Mouse (Mus musculus): ENCODE measurements around the gene Mboat2. TPM values are rescaled to one million over a fixed set of nuclear protein-coding genes. Genes with fewer than 3 reads are reported as not detected.

Gene Mboat2
- total RNA-seq, 2 experiments from 2014 or later: 7.1 to 8.4 TPM

- no peak for DNase-seq
Measured at GRCm38 (mm10) chr12:25011733-25012367, 181.2 kb downstream of the Mboat2 start.

GRCm38 (mm10) chr12:25012555-25013540 lies 182.2 kb downstream of the Mboat2 start:
- no peak for DNase-seq

Other genes with a start within 250 kb of the Mboat2 start
- 10 to 100 TPM in 1 of 2 experiments, 1 to 10 TPM in 1; 9.5 to 11.4 TPM for gene Klf11, start 179.6 kb upstream of the Mboat2 start, total RNA-seq (2021)
- 1 to 10 TPM; 7.4 to 8.3 TPM for gene Cys1, start 149.1 kb upstream of the Mboat2 start, total RNA-seq (2021)
- 10 to 100 TPM; 13.5 to 21.2 TPM for gene Rrm2, start 122.6 kb upstream of the Mboat2 start, total RNA-seq (2021)
- gene Kidins220, start 144.0 kb downstream of the Mboat2 start, total RNA-seq (2021): 10 to 100 TPM; 38.4 to 57.8 TPM